Mouse (Mus musculus): ENCODE measurements at regions not wholly inside any gene's neighbourhood (a gene's known extent, or its start where the extent isn't known, plus 50 kb on each side); places are given as distances from the start of the nearest gene placed in this dataset.

- TF ChIP-seq POLR2A (IDR thresholded peaks at IDR 0.05; ENCODE audit: control insufficient read depth in 1 of 2, insufficient read depth in 1 of 2, low read depth in 1 of 2, low read length in 2 of 2, poor library complexity in 1 of 2) (no peak), CTCF (IDR thresholded peaks at IDR 0.05 in 2 of 3, conservative IDR thresholded peaks at IDR 0.05 in 1 of 3; ENCODE audit: control insufficient read depth in 1 of 3, insufficient read depth in 1 of 3, low read depth in 2 of 3, low read length in 3 of 3, poor library complexity in 1 of 3, severe bottlenecking in 1 of 3) (no peak), MEF2A (IDR thresholded peaks at IDR 0.05; ENCODE audit: extremely low read depth, insufficient replicate concordance, low read depth, low read length, poor library complexity, severe bottlenecking) (no peak)
These were observed 68.4 kb upstream of the Zfp217 start for GRCm38 (mm10) chr2:170216311-170216710.

Data from MEL (cell line).